Comparison of ENCODE assay signal across 23 mouse cellular contexts in the genomic region with DNA sequence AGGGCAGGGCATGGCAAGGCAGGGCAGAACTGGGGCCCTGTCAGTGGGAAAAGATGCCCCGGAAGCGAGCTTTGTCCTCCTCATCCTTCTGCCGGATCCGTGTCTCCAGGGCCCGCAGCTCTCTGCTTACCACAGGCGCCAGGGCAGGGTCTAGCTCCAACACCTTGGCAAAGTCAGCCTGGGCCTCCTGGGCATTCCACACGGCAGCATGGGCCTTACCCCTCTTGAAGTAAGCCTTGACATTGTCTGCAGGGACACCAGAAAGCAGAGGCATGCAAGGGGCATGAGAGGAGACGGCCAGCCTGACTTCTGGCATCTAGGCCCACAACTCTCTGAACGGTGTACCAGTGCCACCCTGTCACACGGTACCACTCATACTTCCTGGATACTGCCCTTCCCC. TPM values are rescaled to one million over a fixed set of nuclear protein-coding genes. Genes with fewer than 3 reads are reported as not detected.
A peak's percentile ranks its signal among the peaks of the same experiment; 100 is the strongest.
DNase-seq lines count a peak whose midpoint lies in the region; ATAC-seq and TF ChIP-seq lines count a peak whose summit lies in the region.
"Had no signal": no experiment of that assay in that cellular context is flagged by ENCODE, and none has a peak within 500 bp of the region (broad histone marks: within the 10 kb centered on the region; RNA-seq: fewer than 3 reads in every experiment).

No protein-coding gene starts in this region.

- 85% methylated on average over 10 of the region's 10 CpGs for WGBS in heart, embryonic 10.5 days
- WGBS in liver, embryonic 15.5 days (ENCODE audit: insufficient replicate concordance), result 83% methylated on average over 10 of the region's 10 CpGs
- 86% methylated on average over 10 of the region's 10 CpGs for WGBS in hindbrain, postnatal 0 days

- no peak for TF ChIP-seq POLR2A in bone marrow macrophage, adult 2 months (IDR thresholded peaks at IDR 0.05; ENCODE audit: borderline replicate concordance, low read depth, low read length)

- H3K4me2 ChIP-seq in liver, embryonic 15.5 days, result no peak overlapping the region
- H3K4me2 ChIP-seq in hindbrain, postnatal 0 days (ENCODE audit: low read depth, low read length), result no peak overlapping the region
- H3K4me2 ChIP-seq: embryonic facial prominence, embryonic 15.5 days; heart, embryonic 12.5 days; midbrain, embryonic 12.5 days; neural tube, embryonic 15.5 days had no signal

- H3K9me3 ChIP-seq in heart, embryonic 10.5 days, result no peaks in the 10 kb centered on the region
- H3K9me3 ChIP-seq in megakaryocyte, embryonic 14.5 days, result no peaks in the 10 kb centered on the region
- no peaks in the 10 kb centered on the region for H3K9me3 ChIP-seq in liver, embryonic 15.5 days (replicated peaks)
- H3K9me3 ChIP-seq in hindbrain, postnatal 0 days (ENCODE audit: low read length), result no peaks in the 10 kb centered on the region
- H3K9me3 ChIP-seq: embryonic facial prominence, embryonic 15.5 days; forebrain, embryonic 10.5 days; heart, embryonic 12.5 days; midbrain, embryonic 12.5 days; neural tube, embryonic 15.5 days had no signal

- TF ChIP-seq CTCF in bone marrow macrophage, adult 2 months (IDR thresholded peaks at IDR 0.05; ENCODE audit: low read depth, low read length), result no peak
- TF ChIP-seq CTCF in hindbrain, postnatal 0 days (IDR thresholded peaks at IDR 0.05; ENCODE audit: low read depth), result no peak

- peaks cover 29% of the 10 kb centered on the region for H3K4me1 ChIP-seq in heart, embryonic 10.5 days
- peaks cover 100% of the 10 kb centered on the region for H3K4me1 ChIP-seq in megakaryocyte, embryonic 14.5 days
- H3K4me1 ChIP-seq in bone marrow macrophage, adult 2 months (ENCODE audit: control insufficient read depth, insufficient read depth, low read length), result peaks cover 37% of the 10 kb centered on the region
- peaks cover 34% of the 10 kb centered on the region for H3K4me1 ChIP-seq in liver, embryonic 15.5 days (replicated peaks)
- no peaks in the 10 kb centered on the region for H3K4me1 ChIP-seq in hindbrain, postnatal 0 days (ENCODE audit: insufficient read depth, low read length)
- H3K4me1 ChIP-seq: midbrain, embryonic 12.5 days had no signal

- H3K4me3 ChIP-seq in heart, embryonic 10.5 days, result no peak overlapping the region
- H3K4me3 ChIP-seq in megakaryocyte, embryonic 14.5 days (replicated peaks), result peak overlapping the region; percentile 88
- no peak overlapping the region for H3K4me3 ChIP-seq in bone marrow macrophage, adult 2 months (ENCODE audit: insufficient read depth, low read length)
- no peak overlapping the region for H3K4me3 ChIP-seq in liver, embryonic 15.5 days (replicated peaks)
- H3K4me3 ChIP-seq in hindbrain, postnatal 0 days (ENCODE audit: low read length), result no peak overlapping the region
- H3K4me3 ChIP-seq: embryonic facial prominence, embryonic 15.5 days; forebrain, embryonic 10.5 days; heart, embryonic 12.5 days; midbrain, embryonic 12.5 days; neural tube, embryonic 15.5 days had no signal

- H3K9ac ChIP-seq in liver, embryonic 15.5 days, result no peak overlapping the region
- no peak overlapping the region for H3K9ac ChIP-seq in hindbrain, postnatal 0 days (replicated peaks; ENCODE audit: low read length)
- H3K9ac ChIP-seq: embryonic facial prominence, embryonic 15.5 days; heart, embryonic 12.5 days; midbrain, embryonic 12.5 days; neural tube, embryonic 15.5 days had no signal

- no peak overlapping the region for H3K27ac ChIP-seq in heart, embryonic 10.5 days
- peak overlapping the region; percentile 87 for H3K27ac ChIP-seq in bone marrow macrophage, adult 2 months (ENCODE audit: insufficient read depth, low read depth, low read length)
- peak overlapping the region; percentile 66; the same call in 1 of the 2 replicates for H3K27ac ChIP-seq in liver, embryonic 15.5 days (replicated peaks)
- H3K27ac ChIP-seq in hindbrain, postnatal 0 days, result no peak overlapping the region
- H3K27ac ChIP-seq: embryonic facial prominence, embryonic 15.5 days; forebrain, embryonic 10.5 days; midbrain, embryonic 12.5 days; neural tube, embryonic 15.5 days had no signal

- peak; percentile 92 for DNase-seq in heart, adult 11 months
- no peak for DNase-seq in heart, embryonic 10.5 days (ENCODE audit: low spot score)
- no peak for DNase-seq in gastrocnemius, postnatal 36 days
- DNase-seq in hindbrain, postnatal 0 days (ENCODE audit: low spot score), result no peak
- DNase-seq: cerebellum, postnatal 10 days; embryo, embryonic 11 days; gastrocnemius, postnatal 10 days had no signal

- peaks cover 82% of the 10 kb centered on the region for H3K36me3 ChIP-seq in heart, embryonic 10.5 days
- H3K36me3 ChIP-seq in megakaryocyte, embryonic 14.5 days (replicated peaks; ENCODE audit: low read length), result peaks cover 99% of the 10 kb centered on the region
- H3K36me3 ChIP-seq in liver, embryonic 15.5 days (replicated peaks), result peaks cover 62% of the 10 kb centered on the region
- peaks cover 33% of the 10 kb centered on the region; the same call in 1 of the 2 replicates for H3K36me3 ChIP-seq in hindbrain, postnatal 0 days (ENCODE audit: insufficient read depth, low read length)

- no peak for ATAC-seq in megakaryocyte, adult 5-6 weeks (ENCODE audit: poor library complexity, severe bottlenecking)
- no peak for ATAC-seq in liver, embryonic 15.5 days (ENCODE audit: insufficient read depth)
- no peak for ATAC-seq in hindbrain, postnatal 0 days
- ATAC-seq: hindbrain, embryonic 16.5 days had no signal

- H3K27me3 ChIP-seq in heart, embryonic 10.5 days (ENCODE audit: insufficient read depth, poor library complexity, severe bottlenecking), result no peaks in the 10 kb centered on the region
- H3K27me3 ChIP-seq in megakaryocyte, embryonic 14.5 days (replicated peaks), result no peaks in the 10 kb centered on the region
- no peaks in the 10 kb centered on the region for H3K27me3 ChIP-seq in liver, embryonic 15.5 days
- H3K27me3 ChIP-seq in hindbrain, postnatal 0 days (ENCODE audit: insufficient read depth, low read length), result no peaks in the 10 kb centered on the region
- H3K27me3 ChIP-seq: embryonic facial prominence, embryonic 15.5 days; heart, embryonic 12.5 days; midbrain, embryonic 12.5 days; neural tube, embryonic 15.5 days; Patski had no signal

- intact Hi-C loops in gastrocnemius, postnatal 36 days (cut with DNase I), result no loop called here

RNA-seq across cellular contexts. Expression of gene Aip, which starts 11.1 kb away (rescaled TPM):
- 89.7 and 93.8 TPM in 2 replicates for polyA plus RNA-seq in heart, embryonic 10.5 days (2016; fragmentation: Nextera tagmentation; extraction: Ambion mirVana)
- 293 and 434 TPM in 2 replicates for polyA plus RNA-seq in megakaryocyte, embryonic 14.5 days (2012; ENCODE audit: insufficient read depth, low replicate concordance)
- total RNA-seq in megakaryocyte, adult 5-6 weeks (2015), result 111 and 139 TPM in 2 replicates
- 72.5 and 76.7 TPM in 2 replicates for total RNA-seq in megakaryocyte, adult 5-6 weeks (2017)
- 75.1 and 75.6 TPM in 2 replicates for polyA plus RNA-seq in bone marrow macrophage, adult 2 months (2012; ENCODE audit: insufficient read depth, insufficient read length, missing spikeins)
- 35.8 and 38.3 TPM in 2 replicates for polyA plus RNA-seq in liver, embryonic 15.5 days (2015; fragmentation: Nextera tagmentation; extraction: Ambion mirVana)
- total RNA-seq in gastrocnemius, postnatal 36 days (2021), result 10 to 100 TPM; 58.2 to 68.0 TPM
- 33.4 and 38.2 TPM in 2 replicates for total RNA-seq in hindbrain, postnatal 0 days (2014; rRNA removed)
- 89.4 and 94.3 TPM in 2 replicates for polyA plus RNA-seq in hindbrain, postnatal 0 days (2015; fragmentation: Nextera tagmentation; extraction: Ambion mirVana)

RNA-seq across cellular contexts. Expression of gene Pitpnm1, which starts 14.8 kb away (rescaled TPM):
- polyA plus RNA-seq in heart, embryonic 10.5 days (2016; fragmentation: Nextera tagmentation; extraction: Ambion mirVana), result 14.3 and 21.2 TPM in 2 replicates
- polyA plus RNA-seq in megakaryocyte, embryonic 14.5 days (2012; ENCODE audit: insufficient read depth, low replicate concordance), result 122 and 153 TPM in 2 replicates
- 38.3 and 47.7 TPM in 2 replicates for total RNA-seq in megakaryocyte, adult 5-6 weeks (2015)
- total RNA-seq in megakaryocyte, adult 5-6 weeks (2017), result 30.2 and 38.9 TPM in 2 replicates
- 72.3 and 86.7 TPM in 2 replicates for polyA plus RNA-seq in bone marrow macrophage, adult 2 months (2012; ENCODE audit: insufficient read depth, insufficient read length, missing spikeins)
- 6.0 and 7.9 TPM in 2 replicates for polyA plus RNA-seq in liver, embryonic 15.5 days (2015; fragmentation: Nextera tagmentation; extraction: Ambion mirVana)
- total RNA-seq in gastrocnemius, postnatal 36 days (2021), result 1 to 10 TPM; 3.8 to 4.0 TPM
- total RNA-seq in hindbrain, postnatal 0 days (2014; rRNA removed), result 134 and 142 TPM in 2 replicates
- 88.0 and 91.9 TPM in 2 replicates for polyA plus RNA-seq in hindbrain, postnatal 0 days (2015; fragmentation: Nextera tagmentation; extraction: Ambion mirVana)

RNA-seq across cellular contexts. Expression of gene Cdk2ap2, which starts 17.6 kb away (rescaled TPM):
- 67.9 and 86.0 TPM in 2 replicates for polyA plus RNA-seq in heart, embryonic 10.5 days (2016; fragmentation: Nextera tagmentation; extraction: Ambion mirVana)
- polyA plus RNA-seq in megakaryocyte, embryonic 14.5 days (2012; ENCODE audit: insufficient read depth, low replicate concordance), result 140 and 181 TPM in 2 replicates
- total RNA-seq in megakaryocyte, adult 5-6 weeks (2015), result 245 and 277 TPM in 2 replicates
- 72.9 and 83.4 TPM in 2 replicates for total RNA-seq in megakaryocyte, adult 5-6 weeks (2017)
- 98.0 and 98.3 TPM in 2 replicates for polyA plus RNA-seq in bone marrow macrophage, adult 2 months (2012; ENCODE audit: insufficient read depth, insufficient read length, missing spikeins)
- polyA plus RNA-seq in liver, embryonic 15.5 days (2015; fragmentation: Nextera tagmentation; extraction: Ambion mirVana), result 115 and 127 TPM in 2 replicates
- total RNA-seq in gastrocnemius, postnatal 36 days (2021), result 10 to 100 TPM; 20.0 to 22.3 TPM
- 49.4 and 57.5 TPM in 2 replicates for total RNA-seq in hindbrain, postnatal 0 days (2014; rRNA removed)
- polyA plus RNA-seq in hindbrain, postnatal 0 days (2015; fragmentation: Nextera tagmentation; extraction: Ambion mirVana), result 63.9 and 64.6 TPM in 2 replicates

RNA-seq across cellular contexts. Expression of gene Gpr152, which starts 25.0 kb away (rescaled TPM):
- polyA plus RNA-seq in heart, embryonic 10.5 days (2016; fragmentation: Nextera tagmentation; extraction: Ambion mirVana), result not detected in 2 replicates
- polyA plus RNA-seq in megakaryocyte, embryonic 14.5 days (2012; ENCODE audit: insufficient read depth, low replicate concordance), result not detected in 2 replicates
- total RNA-seq in megakaryocyte, adult 5-6 weeks (2015), result not detected in 2 replicates
- not detected in 2 replicates for total RNA-seq in megakaryocyte, adult 5-6 weeks (2017)
- not detected in 2 replicates for polyA plus RNA-seq in bone marrow macrophage, adult 2 months (2012; ENCODE audit: insufficient read depth, insufficient read length, missing spikeins)
- polyA plus RNA-seq in liver, embryonic 15.5 days (2015; fragmentation: Nextera tagmentation; extraction: Ambion mirVana), result not detected in 2 replicates
- not detected for total RNA-seq in gastrocnemius, postnatal 36 days (2021)
- total RNA-seq in hindbrain, postnatal 0 days (2014; rRNA removed), result 0.37 TPM in 1 of 2 replicates, not detected in the other
- 0.05 TPM in 1 of 2 replicates, not detected in the other for polyA plus RNA-seq in hindbrain, postnatal 0 days (2015; fragmentation: Nextera tagmentation; extraction: Ambion mirVana)
- total RNA-seq: adrenal gland, postnatal 14 days; gastrocnemius, postnatal 10 days; heart, postnatal 25 days; left cerebral cortex, postnatal 36 days had no signal
- polyA plus RNA-seq: activated CD4-positive, CD25-positive, alpha-beta regulatory T cell, adult 4 months; embryonic facial prominence, embryonic 15.5 days; forebrain, embryonic 10.5 days; heart, embryonic 12.5 days; hindbrain, embryonic 16.5 days; large intestine, adult 2 months; midbrain, embryonic 12.5 days; neural tube, embryonic 15.5 days; Patski had no signal

RNA-seq across cellular contexts. Expression of gene Cabp4, which starts 29.3 kb away (rescaled TPM):
- not detected in 2 replicates for polyA plus RNA-seq in heart, embryonic 10.5 days (2016; fragmentation: Nextera tagmentation; extraction: Ambion mirVana)
- 0.51 and 1.2 TPM in 2 replicates for polyA plus RNA-seq in megakaryocyte, embryonic 14.5 days (2012; ENCODE audit: insufficient read depth, low replicate concordance)
- 0.14 and 0.22 TPM in 2 replicates for total RNA-seq in megakaryocyte, adult 5-6 weeks (2015)
- total RNA-seq in megakaryocyte, adult 5-6 weeks (2017), result not detected in 2 replicates
- polyA plus RNA-seq in bone marrow macrophage, adult 2 months (2012; ENCODE audit: insufficient read depth, insufficient read length, missing spikeins), result not detected in 2 replicates
- 0.13 TPM in 2 replicates for polyA plus RNA-seq in liver, embryonic 15.5 days (2015; fragmentation: Nextera tagmentation; extraction: Ambion mirVana)
- total RNA-seq in gastrocnemius, postnatal 36 days (2021), result not detected
- total RNA-seq in hindbrain, postnatal 0 days (2014; rRNA removed), result not detected in 2 replicates
- 0.29 and 0.51 TPM in 2 replicates for polyA plus RNA-seq in hindbrain, postnatal 0 days (2015; fragmentation: Nextera tagmentation; extraction: Ambion mirVana)
- total RNA-seq: gastrocnemius, postnatal 10 days; left cerebral cortex, postnatal 36 days had no signal
- polyA plus RNA-seq: forebrain, embryonic 10.5 days had no signal

Comparison
In these comparisons a context has a peak if more than half of its experiments do, and no peak if none do; other contexts are left out.
1. H3K27ac ChIP-seq: peak in bone marrow macrophage, adult 2 months (single experiment) and liver, embryonic 15.5 days (single experiment); none in heart, embryonic 10.5 days (single experiment) and hindbrain, postnatal 0 days (single experiment).